Mouse (Mus musculus) intestine, postnatal 0 days (tissue): ENCODE data around the gene Pagr1a. TPM values are rescaled to one million over a fixed set of nuclear protein-coding genes. Genes with fewer than 3 reads are reported as not detected.
A peak's percentile ranks its signal among the peaks of the same experiment; 100 is the strongest.

Source experiments
- ATAC-seq: fragments of 200-750 bp; cut with Nextera tagmentation; 2 replicates; pipeline ENCODE4 v1.8.0; 2017; ENCODE audit warnings: mild to moderate bottlenecking, moderate TSS enrichment, moderate library complexity
- H3K27ac ChIP-seq: fragments of 300-500 bp; sonication (generic); 2 replicates; pipeline ENCODE4 v1.5.1; 2014; ENCODE audit warnings: mild to moderate bottlenecking, low read depth, low read length, moderate library complexity
- H3K27me3 ChIP-seq: fragments of 300-500 bp; sonication (generic); replicated peaks from 2 replicates; pipeline ENCODE4 v1.6.1; 2014; ENCODE audit warnings: low read length, mixed read lengths; ENCODE audit not compliant: control insufficient read depth, insufficient read depth
- H3K36me3 ChIP-seq: fragments of 300-500 bp; sonication (generic); 2 replicates; pipeline ENCODE4 v1.6.1; 2014; ENCODE audit warnings: mild to moderate bottlenecking, moderate library complexity; ENCODE audit not compliant: control insufficient read depth, insufficient read depth
- H3K4me1 ChIP-seq: fragments of 300-500 bp; sonication (generic); replicated peaks from 2 replicates; pipeline ENCODE4 v1.6.1; 2014; ENCODE audit warnings: antibody characterized with exemption, low read length, mixed read lengths; ENCODE audit not compliant: control insufficient read depth, insufficient read depth
- H3K4me2 ChIP-seq: fragments of 300-500 bp; sonication (generic); replicated peaks from 2 replicates; pipeline ENCODE4 v1.6.1; 2014; ENCODE audit warnings: low read depth, mild to moderate bottlenecking, moderate library complexity
- H3K4me3 ChIP-seq: fragments of 300-500 bp; sonication (generic); 2 replicates; pipeline ENCODE4 v1.5.1; 2014; ENCODE audit warnings: low read depth, low read length
- H3K9ac ChIP-seq: fragments of 300-500 bp; sonication (generic); 2 replicates; pipeline ENCODE4 v1.6.1; 2014; ENCODE audit warnings: mild to moderate bottlenecking, low read depth, low read length
- H3K9me3 ChIP-seq: fragments of 300-500 bp; sonication (generic); 2 replicates; pipeline ENCODE4 v1.6.1; 2016; ENCODE audit warnings: mixed run types; ENCODE audit not compliant: control insufficient read depth
- CTCF ChIP-seq: sonication (generic); IDR thresholded peaks from 2 replicates; pipeline ENCODE4 v1.5.1; 2016; ENCODE audit warnings: low read depth, mild to moderate bottlenecking, control low read depth, antibody characterized with exemption, moderate library complexity
- WGBS: fragments of 180-500 bp; shearing (Covaris S2); extraction: QIAGEN DNeasy Blood & Tissue Kit; methylation state at CpG from one replicate; pipeline ENCODE4 v1.1.7; 2014; 5-methylcytosine and 5-hydroxymethylcytosine counted together
- polyA plus RNA-seq: library from polyadenylated mRNA; unstranded; fragments of >200 nt; fragmentation: Nextera tagmentation; extraction: Ambion mirVana; gene quantifications from 2 replicates; pipeline ENCODE4 v1.2.1, GENCODE M21; 2015

The Pagr1a gene
- polyA plus RNA-seq, 1 experiment from 2014 or later = 37.5 TPM

GRCm38 (mm10) chr7:127014320-127014719 is 2.8 kb downstream of the Pagr1a start, which contains the start of gene Mvp:
Mvp (minus strand) TSS chr7:127014621.
- 0 out of 2 replicates have a peak, but pooled peaks cover 7% of the 10 kb centered on the region for H3K36me3 ChIP-seq
- no peaks in the 10 kb centered on the region for H3K27me3 ChIP-seq
- H3K9ac ChIP-seq = peak within 1 kb of the TSS; percentile 54
- H3K4me2 ChIP-seq = peak within 1 kb of the TSS; percentile 69
- no peak for TF ChIP-seq CTCF
- H3K9me3 ChIP-seq = no peaks in the 10 kb centered on the region
- peak within 1 kb of the TSS; percentile 68 for H3K27ac ChIP-seq
- no peak for ATAC-seq
- WGBS = 11% methylated on average over 11 of the region's 11 CpGs
- peaks cover 2% of the 10 kb centered on the region; the same call in 1 of the 2 replicates for H3K4me1 ChIP-seq
- peak within 1 kb of the TSS; percentile 64 for H3K4me3 ChIP-seq

GRCm38 (mm10) chr7:127013385-127013784 is 3.8 kb downstream of the Pagr1a start:
- no peak for ATAC-seq
- no peaks in the 10 kb centered on the region for H3K9me3 ChIP-seq
- peak overlapping the region; percentile 69 for H3K4me2 ChIP-seq
- no peak for TF ChIP-seq CTCF
- H3K4me3 ChIP-seq = peak overlapping the region; percentile 64
- no peaks in the 10 kb centered on the region for H3K27me3 ChIP-seq
- H3K4me1 ChIP-seq = peaks cover 11% of the 10 kb centered on the region
- 0 out of 2 replicates have a peak, but pooled peaks cover 7% of the 10 kb centered on the region for H3K36me3 ChIP-seq
- peak overlapping the region; percentile 22; the same call in 1 of the 2 replicates for H3K27ac ChIP-seq
- H3K9ac ChIP-seq = peak overlapping the region; percentile 54
- WGBS = 87% methylated on average over 6 of the region's 6 CpGs

- H3K36me3 ChIP-seq = 0 out of 2 replicates have a peak, but pooled peaks cover 7% of the 10 kb centered on the region
- no peaks in the 10 kb centered on the region for H3K9me3 ChIP-seq
- no peaks in the 10 kb centered on the region for H3K27me3 ChIP-seq
- no peak for ATAC-seq
- no peak overlapping the region for H3K9ac ChIP-seq
- H3K27ac ChIP-seq = 0 out of 2 replicates have a peak overlapping the region, but pooled peaks have one; percentile 22
- TF ChIP-seq CTCF = no peak
- peaks cover 13% of the 10 kb centered on the region for H3K4me1 ChIP-seq
- no peak overlapping the region for H3K4me3 ChIP-seq
- peak overlapping the region; percentile 69 for H3K4me2 ChIP-seq
- WGBS = 89% methylated on average over 10 of the region's 10 CpGs
These were observed 4.3 kb downstream of the Pagr1a start for GRCm38 (mm10) chr7:127012845-127013244.

GRCm38 (mm10) chr7:127012374-127012773 is 4.8 kb downstream of the Pagr1a start:
- Histone ChIP-seq H3K9me3 (no peaks in the 10 kb centered on the region), H3K27ac (no peak overlapping the region), H3K9ac (no peak overlapping the region), H3K4me3 (no peak overlapping the region), H3K4me1 (peaks cover 15% of the 10 kb centered on the region), H3K27me3 (no peaks in the 10 kb centered on the region), H3K4me2 (no peak overlapping the region), H3K36me3 (0 out of 2 replicates have a peak, but pooled peaks cover 7% of the 10 kb centered on the region)
- no peak for TF ChIP-seq CTCF
- 79% methylated on average over 6 of the region's 6 CpGs for WGBS
- ATAC-seq = no peak

GRCm38 (mm10) chr7:127011717-127012116 is 5.4 kb downstream of the Pagr1a start:
- Histone ChIP-seq H3K4me1 (peaks cover 15% of the 10 kb centered on the region), H3K9ac (no peak overlapping the region), H3K4me2 (no peak overlapping the region), H3K9me3 (no peaks in the 10 kb centered on the region), H3K4me3 (no peak overlapping the region), H3K27ac (0 out of 2 replicates have a peak overlapping the region, but pooled peaks have one; percentile 3), H3K27me3 (no peaks in the 10 kb centered on the region), H3K36me3 (0 out of 2 replicates have a peak, but pooled peaks cover 7% of the 10 kb centered on the region)
- TF ChIP-seq CTCF = no peak
- ATAC-seq = no peak
- 80% methylated on average over 2 of the region's 2 CpGs for WGBS

DNA sequence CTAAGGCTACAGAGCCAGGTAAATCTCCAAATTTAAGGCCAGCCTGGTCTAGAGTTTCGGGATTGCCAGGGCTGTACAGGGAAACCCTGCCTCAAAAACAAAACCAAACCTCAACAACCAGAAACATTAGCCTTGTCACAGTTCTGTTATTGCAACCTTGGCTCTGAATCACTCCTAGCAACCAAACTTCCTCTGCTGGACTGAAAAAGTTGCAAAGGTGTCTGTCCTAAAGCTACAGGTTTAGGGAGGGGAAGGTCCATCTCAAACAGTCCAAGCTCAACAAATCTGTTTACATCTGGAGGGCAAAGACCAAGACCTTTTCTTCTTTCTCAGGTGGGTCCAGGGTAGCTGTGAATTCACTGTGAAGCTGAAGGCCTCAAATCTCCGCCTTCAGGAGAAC is 6.1 kb downstream of the Pagr1a start:
- WGBS = 95% methylated on average over 2 of the region's 2 CpGs
- Histone ChIP-seq H3K4me3 (no peak overlapping the region), H3K9me3 (no peaks in the 10 kb centered on the region), H3K4me1 (peaks cover 15% of the 10 kb centered on the region), H3K36me3 (0 out of 2 replicates have a peak, but pooled peaks cover 7% of the 10 kb centered on the region), H3K9ac (no peak overlapping the region), H3K27me3 (no peaks in the 10 kb centered on the region), H3K4me2 (no peak overlapping the region), H3K27ac (0 out of 2 replicates have a peak overlapping the region, but pooled peaks have one; percentile 3)
- ATAC-seq = no peak
- no peak for TF ChIP-seq CTCF
